Mouse (Mus musculus) T-helper 2 cell (primary cell): ENCODE results near the gene AC124502.3.

ENCODE experiments used
- in situ Hi-C: fragments of 300-600 bp; cut with MboI, MseI; formaldehyde crosslinking; loops from one replicate; pipeline ENCODE4 v1.15.1; 2025; ENCODE audit warnings: high pct_unique_total_duplicates

AC124502.3 gene

DNA sequence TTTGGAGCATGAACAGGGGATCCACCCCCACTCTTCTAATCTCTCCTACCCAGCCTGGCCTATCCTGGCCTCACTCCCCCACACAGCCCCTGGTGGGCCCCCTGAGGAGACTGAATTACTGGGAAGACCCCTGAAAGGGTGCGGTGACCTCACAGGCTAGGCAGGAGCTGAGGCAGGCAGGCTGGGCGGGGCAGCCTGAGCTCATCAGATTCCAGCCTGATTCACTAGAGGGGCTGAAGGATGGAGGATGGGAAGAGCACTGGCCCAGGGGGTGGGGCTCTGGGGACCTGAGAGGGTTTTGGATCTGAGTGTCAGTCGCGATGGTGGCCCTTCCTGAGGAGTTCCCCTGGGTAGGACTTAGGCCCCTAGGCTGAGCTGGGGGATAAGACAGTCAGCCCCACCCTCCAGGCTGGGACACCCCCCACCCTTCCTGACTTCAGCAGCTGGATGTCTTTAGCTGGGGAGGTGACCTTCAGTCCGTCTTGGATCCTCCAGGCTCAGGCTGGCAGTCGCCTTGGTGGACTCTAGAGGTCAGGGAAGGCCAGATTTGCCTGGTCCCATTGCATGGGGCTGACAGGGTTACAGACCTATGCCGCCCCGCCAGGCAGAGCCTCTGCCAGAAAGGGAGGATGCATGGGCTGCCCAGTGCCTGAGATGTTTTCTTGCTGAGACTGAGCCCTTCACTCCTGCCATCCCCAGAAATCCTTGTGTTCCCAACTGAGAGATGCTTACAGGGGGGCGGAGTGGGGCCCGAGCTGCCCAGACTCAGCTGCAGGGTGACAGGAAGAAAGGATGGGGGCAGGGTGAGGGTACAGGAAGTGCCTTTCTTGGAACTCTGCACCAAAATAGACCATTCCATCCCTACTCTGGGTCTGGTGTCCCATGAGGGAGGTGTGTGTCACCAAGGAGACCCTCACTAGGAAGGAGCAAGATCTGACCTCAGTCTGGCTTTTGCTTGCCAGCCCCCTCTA, 20.4 kb downstream of the AC124502.3 start:
- in situ Hi-C loops, result no loop called here

DNA sequence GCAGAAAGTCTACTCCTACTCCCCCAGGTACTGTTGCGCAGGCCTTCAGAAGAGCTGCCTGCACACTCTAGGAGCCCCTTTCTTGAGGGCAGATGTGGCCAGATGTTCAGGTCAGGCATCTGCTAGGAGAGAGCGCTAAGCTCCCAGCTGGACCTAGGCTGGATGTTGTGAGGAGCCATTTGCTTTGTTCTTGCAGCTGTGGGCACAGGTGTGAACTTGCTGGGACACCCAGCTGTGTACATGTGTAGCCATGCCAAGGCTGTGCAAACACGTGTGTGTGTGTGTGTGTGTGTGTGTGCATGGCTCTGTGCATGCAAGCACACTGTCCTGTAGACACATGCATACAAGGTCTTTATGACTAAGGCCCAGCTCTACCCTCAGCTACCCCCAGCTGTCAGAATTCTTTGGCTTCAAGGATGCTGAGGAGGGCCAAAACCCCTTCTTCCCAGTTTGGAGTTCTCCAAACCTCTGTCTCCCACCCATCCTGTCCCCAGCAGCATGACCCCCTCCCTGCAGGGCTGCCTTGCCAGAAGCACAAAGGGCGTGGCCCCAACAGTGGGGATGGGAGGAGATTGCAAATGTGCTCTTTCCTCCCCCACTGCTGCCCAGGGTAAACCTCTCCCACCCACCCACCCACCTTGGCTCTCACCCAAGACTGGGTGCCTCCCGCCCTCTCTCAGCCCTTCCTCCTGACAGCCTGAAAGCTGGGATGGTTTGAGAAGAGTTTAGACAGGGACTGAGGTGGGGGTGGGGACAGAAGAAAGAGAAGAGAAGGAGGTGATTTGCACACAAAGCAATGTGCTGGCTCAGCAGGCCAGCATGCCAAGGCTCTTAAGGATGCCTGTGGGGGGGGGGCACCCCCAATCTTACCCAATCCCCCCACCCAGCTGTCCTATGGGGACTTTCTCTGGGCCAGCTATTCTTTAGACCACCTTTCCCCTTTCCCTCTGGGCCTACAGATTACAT, 22.0 kb downstream of the AC124502.3 start:
- in situ Hi-C loops, result no loop called here

GRCm38 (mm10) chr19:5062041-5062440, 23.4 kb downstream of the AC124502.3 start:
- in situ Hi-C loops, result no loop called here

GRCm38 (mm10) chr19:5062446-5062845, 23.8 kb downstream of the AC124502.3 start:
- in situ Hi-C loops, result no loop called here

GRCm38 (mm10) chr19:5065104-5065503, 26.4 kb downstream of the AC124502.3 start:
- in situ Hi-C loops, result no loop called here

DNA sequence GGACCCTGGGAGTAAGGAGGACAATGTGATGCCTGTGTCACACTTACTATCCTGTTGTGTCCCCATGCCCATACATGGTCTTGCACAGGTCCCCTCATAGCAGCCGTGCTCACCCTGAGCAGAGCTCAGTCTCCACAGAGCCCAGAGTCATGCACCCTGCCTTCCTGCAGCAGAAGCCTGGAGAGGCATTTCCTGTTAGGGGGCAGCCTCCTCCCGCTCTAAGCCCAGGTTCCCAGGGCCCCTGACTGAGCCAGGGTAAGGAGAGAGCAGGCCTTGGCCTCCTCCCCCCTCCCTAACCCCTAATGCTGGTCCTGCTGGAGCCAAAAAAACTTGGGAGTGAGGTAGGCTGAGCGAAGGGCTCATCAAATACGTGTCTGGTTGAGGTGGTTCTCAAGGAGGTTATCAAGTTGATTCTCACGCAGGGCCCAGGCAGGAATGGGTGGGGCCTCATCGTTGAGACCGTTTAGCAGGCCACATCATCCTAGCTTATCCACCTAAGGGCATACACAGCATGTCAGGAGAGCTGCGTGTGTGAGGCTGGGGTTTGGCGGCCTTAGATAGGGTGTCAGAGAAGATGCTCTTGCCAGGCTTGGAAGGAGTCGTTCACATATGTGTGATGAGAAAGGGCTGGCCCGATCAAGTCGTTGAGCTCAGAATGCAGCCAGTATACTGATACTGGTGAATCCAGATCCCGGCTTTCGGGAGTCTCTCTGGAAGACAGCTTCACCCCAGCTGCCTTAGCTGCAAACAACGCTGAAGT, 28.5 kb downstream of the AC124502.3 start:
- in situ Hi-C loops, result no loop called here

- in situ Hi-C loops, result no loop called here
Measured at GRCm38 (mm10) chr19:5067867-5068569, 29.3 kb downstream of the AC124502.3 start, which contains the start of gene Cd248. TSS of gene Cd248 (plus strand) at chr19:5068078.

GRCm38 (mm10) chr19:5068570-5069234, 30.0 kb downstream of the AC124502.3 start:
- in situ Hi-C loops, result no loop called here

- in situ Hi-C loops, result no loop called here
Measured at GRCm38 (mm10) chr19:5069486-5069885, 30.8 kb downstream of the AC124502.3 start.

DNA sequence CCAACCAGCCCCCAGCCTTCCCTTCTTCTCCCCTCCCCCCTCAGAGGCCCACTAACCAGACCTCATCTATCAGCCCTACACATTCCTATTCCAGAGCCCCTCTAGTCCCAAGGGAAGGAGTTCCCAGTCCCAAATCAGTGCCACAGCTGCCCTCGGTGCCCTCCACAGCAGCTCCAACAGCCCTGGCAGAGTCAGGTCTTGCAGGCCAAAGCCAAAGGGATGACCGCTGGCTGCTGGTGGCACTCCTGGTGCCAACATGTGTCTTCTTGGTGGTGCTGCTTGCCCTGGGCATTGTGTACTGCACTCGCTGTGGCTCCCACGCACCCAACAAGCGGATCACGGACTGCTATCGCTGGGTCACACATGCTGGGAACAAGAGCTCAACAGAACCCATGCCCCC, 31.3 kb downstream of the AC124502.3 start:
- in situ Hi-C loops, result no loop called here

DNA sequence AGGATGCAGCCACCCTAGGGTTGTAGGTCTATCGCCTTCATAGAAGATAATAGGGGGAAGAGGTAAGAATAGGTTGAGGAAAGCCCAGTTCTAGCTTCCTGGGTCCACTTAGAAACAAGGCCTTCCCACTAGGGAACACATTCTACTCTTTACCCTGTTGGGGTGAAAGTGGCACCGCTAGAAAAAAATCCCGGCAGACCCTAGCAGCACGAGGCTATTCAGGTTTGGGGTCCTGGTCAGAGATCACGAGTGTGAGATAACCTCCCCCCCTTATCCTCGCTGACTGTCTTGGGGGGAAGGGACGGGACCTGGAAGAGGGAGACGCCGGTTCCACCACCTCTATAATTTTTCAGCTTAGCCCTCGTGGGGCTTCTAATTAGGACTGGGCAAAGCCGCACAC, 32.4 kb downstream of the AC124502.3 start:
- in situ Hi-C loops, result no loop called here

DNA sequence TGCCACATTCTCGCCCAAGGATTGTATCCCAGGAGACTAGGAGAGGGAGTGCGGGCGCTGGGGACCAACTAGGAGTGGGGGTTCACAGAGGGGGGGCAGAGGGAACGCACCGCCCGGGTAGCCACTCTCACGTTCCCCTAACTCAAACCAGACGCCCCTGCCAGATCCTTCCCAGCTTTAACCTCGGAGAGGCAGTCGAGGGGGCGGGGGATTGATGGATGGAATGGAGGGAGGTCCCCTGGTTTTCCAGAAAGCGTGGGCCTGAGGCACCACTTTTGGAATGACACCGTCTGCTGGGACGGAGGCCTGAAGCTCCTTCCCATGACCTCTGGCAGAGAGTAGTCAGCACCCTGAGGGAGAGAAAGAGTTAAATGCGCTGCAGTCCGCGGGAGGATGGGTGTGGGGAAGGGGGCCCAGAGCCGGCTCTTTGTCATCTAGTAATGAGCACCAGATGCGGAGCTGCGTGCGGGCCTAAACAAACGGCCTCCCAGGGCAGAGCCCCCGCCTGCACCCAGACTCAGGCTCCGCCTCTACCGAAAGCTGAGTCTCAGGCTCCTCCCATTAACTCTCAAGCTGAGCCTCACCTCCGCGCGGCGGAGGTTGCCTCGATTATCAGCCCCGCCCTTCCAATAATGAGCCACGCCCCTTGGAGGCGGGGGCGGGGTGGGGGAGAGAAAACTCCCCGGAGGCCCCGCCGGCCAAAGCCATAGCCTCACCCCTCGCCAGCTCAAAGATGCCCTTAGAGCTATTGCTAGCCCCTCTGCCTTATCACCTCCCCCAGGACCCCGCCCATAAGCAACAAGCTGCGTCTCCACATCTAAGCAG, 33.1 kb downstream of the AC124502.3 start:
- in situ Hi-C loops, result no loop called here

DNA sequence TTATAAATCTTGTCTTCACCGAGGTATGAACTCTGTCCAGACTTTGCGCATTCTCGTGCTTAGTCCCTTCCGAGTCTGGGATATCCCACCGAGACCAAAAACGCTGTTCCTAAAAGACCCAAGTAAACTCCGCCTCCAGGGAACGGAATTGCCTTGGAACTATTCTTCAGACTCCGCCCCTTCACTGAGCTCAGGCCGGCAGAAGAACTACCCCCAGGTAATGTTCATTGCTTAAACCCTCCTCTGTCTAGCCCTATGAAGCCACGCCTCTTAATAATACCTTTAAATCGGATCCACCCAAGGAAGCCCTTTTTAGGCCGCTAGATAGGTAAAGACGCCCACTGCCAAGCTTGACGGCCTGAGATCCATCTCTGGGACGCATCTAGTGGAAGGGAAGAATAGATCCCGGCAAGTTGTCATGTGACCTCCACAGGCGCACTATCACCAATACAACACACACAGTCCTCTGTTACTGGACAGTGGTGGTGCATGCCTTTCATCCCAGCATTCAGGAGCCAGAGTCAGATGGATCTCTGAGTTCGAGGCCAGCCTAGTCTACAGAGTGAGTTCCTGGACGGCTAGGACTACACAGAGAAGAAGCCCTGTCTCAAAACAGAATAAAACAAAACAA, 33.8 kb downstream of the AC124502.3 start:
- in situ Hi-C loops, result no loop called here

GRCm38 (mm10) chr19:5073028-5073427, 34.3 kb downstream of the AC124502.3 start:
- in situ Hi-C loops, result no loop called here

DNA sequence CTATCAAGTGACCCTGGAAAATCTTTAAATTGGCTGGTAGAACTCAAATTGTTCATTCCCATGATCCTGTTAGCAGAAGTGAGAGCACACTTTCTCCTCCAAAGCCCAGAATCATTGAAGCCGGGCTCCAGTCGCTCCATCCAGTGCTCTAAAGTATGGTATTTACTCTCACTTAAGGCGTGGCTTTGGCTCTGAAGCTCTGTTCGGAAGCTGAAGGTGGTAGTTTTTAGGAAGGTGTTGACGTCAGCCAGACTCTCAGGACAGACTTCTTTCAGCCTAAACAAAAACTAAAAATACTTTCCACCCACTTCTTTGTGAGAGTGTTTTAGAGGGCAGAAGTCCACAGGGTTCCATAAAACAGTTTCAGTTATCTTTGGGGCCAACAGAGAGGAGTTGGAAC, 34.8 kb downstream of the AC124502.3 start:
- in situ Hi-C loops, result no loop called here

DNA sequence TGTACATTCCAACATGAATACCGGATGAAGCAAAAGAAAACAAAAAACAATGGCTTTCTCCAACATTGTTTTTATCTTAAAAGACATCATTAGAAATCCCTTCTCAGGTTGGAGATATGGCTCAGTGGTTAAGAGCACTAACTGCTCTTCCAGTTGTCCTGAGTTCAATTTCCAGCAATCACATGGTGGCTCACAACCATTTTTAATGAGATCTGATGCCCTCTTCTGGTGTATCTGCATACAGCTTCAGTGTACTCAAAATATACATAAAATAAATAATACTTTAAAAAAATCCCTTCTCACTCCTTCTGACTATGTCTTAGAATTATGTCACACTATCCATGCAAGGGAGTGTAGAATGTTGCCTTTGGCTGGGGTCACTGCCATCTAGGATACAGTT, 40.6 kb downstream of the AC124502.3 start:
- in situ Hi-C loops, result no loop called here

DNA sequence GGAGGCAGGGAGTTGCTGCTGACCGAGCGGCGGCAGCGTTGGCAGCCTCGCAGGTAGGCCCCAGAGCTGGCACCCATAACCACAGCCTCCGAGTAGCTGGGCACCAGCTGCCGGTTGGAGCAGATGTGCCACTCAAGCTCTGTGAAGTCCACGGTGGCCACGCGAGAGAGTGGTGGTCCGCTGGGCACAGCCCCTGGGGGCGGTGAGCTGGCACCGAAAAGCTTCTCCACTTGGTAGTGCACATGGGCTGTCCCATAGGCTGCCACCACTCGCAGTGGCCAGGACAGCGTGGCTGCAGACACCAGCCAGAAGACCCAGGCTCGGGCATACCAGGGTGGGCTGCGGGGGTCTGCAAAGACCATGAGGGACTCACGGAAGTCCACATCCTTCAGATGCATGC, 43.3 kb downstream of the AC124502.3 start:
- in situ Hi-C loops, result no loop called here

GRCm38 (mm10) chr19:5082596-5082995, 43.9 kb downstream of the AC124502.3 start:
- in situ Hi-C loops, result no loop called here
